Mouse (Mus musculus): ENCODE data around the gene Zer1. TPM values are rescaled to one million over a fixed set of nuclear protein-coding genes. Genes with fewer than 3 reads are reported as not detected.
"Not testable (repeated sequence)": the region's sequence is repeated elsewhere in the genome, so short reads cannot be mapped to it uniquely, and the experiment has no call there.

Gene Zer1
- total and polyA plus RNA-seq, 2 experiments from 2014 or later, result 14.7 to 93.2 TPM

DNA sequence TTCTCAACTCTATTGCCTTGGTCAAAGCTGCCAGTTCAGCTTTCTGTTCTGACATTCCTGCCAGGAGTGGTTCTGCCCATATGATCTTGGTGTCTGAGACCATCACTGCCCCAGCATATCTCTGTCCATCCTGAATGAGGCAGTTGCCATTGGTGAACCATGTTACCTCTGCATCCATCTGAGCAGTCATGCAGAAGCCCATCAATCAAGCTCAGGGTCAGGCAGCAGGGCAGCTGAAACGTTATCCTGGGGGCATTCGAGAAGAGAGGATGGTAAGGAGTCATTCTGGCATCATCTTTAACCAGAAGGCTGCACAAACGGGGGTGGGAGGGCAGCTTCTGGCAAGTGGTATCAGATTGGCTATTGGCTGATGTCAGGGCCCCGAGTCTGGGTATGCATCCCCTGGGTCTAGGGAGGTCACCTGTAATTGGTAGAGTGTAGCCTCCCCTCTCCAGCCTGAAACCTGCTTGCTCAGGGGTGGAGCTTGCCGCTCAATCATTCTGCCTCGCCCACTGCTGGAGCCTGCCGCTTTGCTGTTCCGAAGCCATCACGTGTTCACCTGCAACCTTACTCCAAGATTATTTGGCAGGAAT is 40.1 kb upstream of the Zer1 start:
- no peaks in the 10 kb centered on the region for H3K27me3 ChIP-seq (ENCODE audit: insufficient read depth, low read length)
- ATAC-seq (ENCODE audit: low FRiP score) (no peak), DNase-seq (ENCODE audit: low spot score) (no peak)
- TF ChIP-seq CTCF (IDR thresholded peaks at IDR 0.05), result no peak
- H3K36me3 ChIP-seq (ENCODE audit: insufficient read depth, low read length), result no peaks in the 10 kb centered on the region
- no peak overlapping the region for H3K27ac ChIP-seq (ENCODE audit: low read depth, low read length)
- no peaks in the 10 kb centered on the region for H3K9me3 ChIP-seq (ENCODE audit: low read length)
- H3K4me1 ChIP-seq (ENCODE audit: insufficient read depth, low read length), result no peaks in the 10 kb centered on the region
- no peak overlapping the region for H3K9ac ChIP-seq (replicated peaks; ENCODE audit: low read length, poor library complexity, severe bottlenecking)
- WGBS, result 64% methylated on average over 9 of the region's 9 CpGs
- no peak overlapping the region for H3K4me2 ChIP-seq (ENCODE audit: low read depth, low read length, poor library complexity, severe bottlenecking)
- H3K4me3 ChIP-seq (ENCODE audit: low read depth, low read length), result no peak overlapping the region

DNA sequence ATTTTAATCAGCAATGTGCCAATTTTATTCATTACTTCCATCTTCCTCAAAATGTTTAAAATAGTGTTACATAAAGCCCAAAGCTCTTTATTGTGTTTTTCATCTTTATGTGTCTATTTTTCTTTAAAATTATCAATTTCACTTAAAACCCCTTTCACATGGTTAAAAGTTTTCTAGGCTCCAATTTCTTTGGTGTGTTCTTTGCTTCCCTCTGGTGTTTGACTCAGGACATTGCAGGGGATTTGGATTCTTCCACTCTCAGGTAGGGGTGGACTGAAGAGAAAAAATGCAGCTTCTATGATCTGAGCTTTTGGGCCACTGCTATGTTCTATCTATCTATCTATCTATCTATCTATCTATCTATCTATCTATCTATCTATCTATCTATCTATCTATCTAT is 37.4 kb upstream of the Zer1 start:
- peak; percentile 87 for TF ChIP-seq CTCF (IDR thresholded peaks at IDR 0.05)
- ATAC-seq (ENCODE audit: low FRiP score), result no peak
- no peak overlapping the region for H3K4me2 ChIP-seq (ENCODE audit: low read depth, low read length, poor library complexity, severe bottlenecking)

DNA sequence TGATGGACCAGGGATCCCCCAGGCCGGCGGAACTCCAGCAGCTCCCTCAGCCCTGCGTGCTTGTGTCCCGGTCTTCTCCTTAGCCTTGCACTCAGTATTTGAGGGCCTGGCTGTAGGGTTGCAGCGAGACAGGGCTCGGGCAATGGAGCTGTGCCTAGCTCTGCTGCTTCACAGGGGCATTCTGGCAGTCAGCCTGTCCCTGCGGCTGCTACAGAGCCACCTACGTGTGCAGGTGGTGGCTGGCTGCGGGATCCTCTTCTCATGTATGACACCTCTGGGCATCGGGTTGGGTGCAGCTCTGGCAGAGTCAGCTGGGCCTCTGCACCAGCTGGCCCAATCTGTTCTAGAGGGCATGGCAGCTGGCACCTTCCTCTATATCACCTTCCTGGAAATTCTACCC is 35.5 kb upstream of the Zer1 start:
- H3K27ac ChIP-seq (ENCODE audit: low read depth, low read length); H3K4me2 ChIP-seq (ENCODE audit: low read depth, low read length, poor library complexity, severe bottlenecking); H3K9me3 ChIP-seq (ENCODE audit: low read length); H3K27me3 ChIP-seq (ENCODE audit: insufficient read depth, low read length); H3K9ac ChIP-seq (replicated peaks; ENCODE audit: low read length, poor library complexity, severe bottlenecking); ATAC-seq (ENCODE audit: low FRiP score); H3K4me1 ChIP-seq (ENCODE audit: insufficient read depth, low read length); H3K4me3 ChIP-seq (ENCODE audit: low read depth, low read length); DNase-seq (ENCODE audit: low spot score); H3K36me3 ChIP-seq (ENCODE audit: insufficient read depth, low read length): not testable (repeated sequence)
- WGBS, result 79% methylated on average over 7 of the region's 10 CpGs

More for the DNA sequence above, 37.4 kb upstream of the Zer1 start:
- Histone ChIP-seq H3K36me3 (ENCODE audit: insufficient read depth, low read length) (no peaks in the 10 kb centered on the region), H3K27me3 (ENCODE audit: insufficient read depth, low read length) (no peaks in the 10 kb centered on the region), H3K4me3 (ENCODE audit: low read depth, low read length) (no peak overlapping the region), H3K4me1 (ENCODE audit: insufficient read depth, low read length) (no peaks in the 10 kb centered on the region), H3K27ac (ENCODE audit: low read depth, low read length) (no peak overlapping the region), H3K9me3 (ENCODE audit: low read length) (no peaks in the 10 kb centered on the region), H3K9ac (replicated peaks; ENCODE audit: low read length, poor library complexity, severe bottlenecking) (no peak overlapping the region)
- DNase-seq (ENCODE audit: low spot score), result peak; percentile 76

DNA sequence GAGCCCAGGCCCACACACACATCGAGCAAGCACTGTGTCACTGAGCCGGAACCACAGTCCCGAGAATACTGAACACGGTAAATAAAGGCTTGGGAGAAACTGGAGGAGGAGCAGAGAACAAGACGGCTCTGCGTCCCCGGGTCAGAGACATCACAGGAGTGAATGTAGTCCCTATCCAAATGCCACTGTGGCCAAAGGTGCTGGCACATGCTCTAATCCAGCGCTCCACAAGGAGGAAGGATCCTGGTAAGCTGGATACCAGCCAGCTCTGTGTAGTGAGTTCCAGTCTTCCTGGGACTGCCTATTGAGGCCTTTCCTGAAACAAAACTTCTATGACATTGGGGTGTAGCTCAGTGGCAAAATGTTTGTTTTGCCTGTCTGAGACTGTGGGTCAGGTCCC is 28.2 kb upstream of the Zer1 start:
- no peak overlapping the region for H3K4me3 ChIP-seq (ENCODE audit: low read depth, low read length)
- no peak overlapping the region for H3K27ac ChIP-seq (ENCODE audit: low read depth, low read length)
- H3K4me1 ChIP-seq (ENCODE audit: insufficient read depth, low read length), result no peaks in the 10 kb centered on the region
- peaks cover 31% of the 10 kb centered on the region for H3K36me3 ChIP-seq (ENCODE audit: insufficient read depth, low read length)
- H3K9me3 ChIP-seq (ENCODE audit: low read length), result no peaks in the 10 kb centered on the region
- H3K27me3 ChIP-seq (ENCODE audit: insufficient read depth, low read length), result no peaks in the 10 kb centered on the region
- DNase-seq (ENCODE audit: low spot score), result no peak
- 66% methylated on average over 8 of the region's 8 CpGs for WGBS
- no peak for ATAC-seq (ENCODE audit: low FRiP score)
- TF ChIP-seq CTCF (IDR thresholded peaks at IDR 0.05), result no peak
- no peak overlapping the region for H3K4me2 ChIP-seq (ENCODE audit: low read depth, low read length, poor library complexity, severe bottlenecking)
- no peak overlapping the region for H3K9ac ChIP-seq (replicated peaks; ENCODE audit: low read length, poor library complexity, severe bottlenecking)

DNA sequence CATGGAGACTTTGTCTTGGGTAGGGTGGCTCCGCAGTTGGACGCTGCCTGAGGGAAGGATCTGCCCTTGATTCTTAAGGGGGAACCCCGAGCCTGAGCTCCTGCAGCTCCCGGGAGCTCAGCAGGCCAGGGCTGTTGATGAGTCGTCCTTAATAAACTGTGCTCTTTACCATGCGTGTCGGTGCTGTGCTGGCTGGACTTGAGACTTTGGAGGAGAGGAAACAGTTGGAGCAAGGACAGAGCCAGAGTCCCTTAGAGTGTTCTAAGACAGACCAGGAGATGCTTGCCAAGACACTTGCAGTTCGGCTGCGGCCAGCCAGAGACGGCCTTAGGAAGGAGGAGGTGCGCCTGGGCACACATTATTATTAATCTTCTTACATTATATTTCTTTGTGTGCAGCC is 27.5 kb upstream of the Zer1 start:
- Histone ChIP-seq H3K27ac (ENCODE audit: low read depth, low read length) (no peak overlapping the region), H3K27me3 (ENCODE audit: insufficient read depth, low read length) (no peaks in the 10 kb centered on the region), H3K9ac (replicated peaks; ENCODE audit: low read length, poor library complexity, severe bottlenecking) (no peak overlapping the region), H3K36me3 (ENCODE audit: insufficient read depth, low read length) (peaks cover 39% of the 10 kb centered on the region), H3K4me1 (ENCODE audit: insufficient read depth, low read length) (no peaks in the 10 kb centered on the region), H3K4me3 (ENCODE audit: low read depth, low read length) (no peak overlapping the region), H3K9me3 (ENCODE audit: low read length) (no peaks in the 10 kb centered on the region), H3K4me2 (ENCODE audit: low read depth, low read length, poor library complexity, severe bottlenecking) (no peak overlapping the region)
- 84% methylated on average over 11 of the region's 11 CpGs for WGBS
- DNase-seq (ENCODE audit: low spot score) (no peak), ATAC-seq (ENCODE audit: low FRiP score) (no peak)
- TF ChIP-seq CTCF (IDR thresholded peaks at IDR 0.05), result no peak

DNA sequence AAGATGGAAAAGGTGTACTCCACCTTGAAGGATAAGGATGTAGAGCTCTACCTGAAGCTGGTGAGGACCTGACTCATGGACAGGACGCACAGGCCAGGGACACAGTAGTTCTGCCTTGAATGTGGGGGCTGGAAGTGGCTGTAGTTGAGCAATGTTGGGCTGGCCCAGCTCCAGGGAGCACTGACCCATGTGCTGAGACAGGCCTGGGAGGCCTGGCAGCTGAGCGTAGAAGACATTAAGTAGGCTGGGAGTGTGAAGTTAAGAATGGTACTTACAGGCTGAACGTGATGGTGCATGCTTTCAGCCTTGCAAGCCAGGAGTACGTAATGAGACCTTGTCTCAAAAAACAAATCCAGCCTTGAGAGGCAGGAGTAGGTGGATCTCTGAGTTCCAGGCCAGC is 23.1 kb upstream of the Zer1 start:
- H3K36me3 ChIP-seq (ENCODE audit: insufficient read depth, low read length), result peaks cover 69% of the 10 kb centered on the region
- H3K4me3 ChIP-seq (ENCODE audit: low read depth, low read length), result no peak overlapping the region
- DNase-seq (ENCODE audit: low spot score) (no peak), ATAC-seq (ENCODE audit: low FRiP score) (no peak)
- no peak for TF ChIP-seq CTCF (IDR thresholded peaks at IDR 0.05)
- WGBS, result 94% methylated on average over 4 of the region's 4 CpGs
- H3K27me3 ChIP-seq (ENCODE audit: insufficient read depth, low read length), result no peaks in the 10 kb centered on the region
- no peaks in the 10 kb centered on the region for H3K9me3 ChIP-seq (ENCODE audit: low read length)
- no peak overlapping the region for H3K4me2 ChIP-seq (ENCODE audit: low read depth, low read length, poor library complexity, severe bottlenecking)
- no peak overlapping the region for H3K27ac ChIP-seq (ENCODE audit: low read depth, low read length)
- no peak overlapping the region for H3K9ac ChIP-seq (replicated peaks; ENCODE audit: low read length, poor library complexity, severe bottlenecking)
- no peaks in the 10 kb centered on the region for H3K4me1 ChIP-seq (ENCODE audit: insufficient read depth, low read length)

Data from midbrain, postnatal 0 days (tissue).